Mouse (Mus musculus): ENCODE data around the gene Galnt14. TPM values are rescaled to one million over a fixed set of nuclear protein-coding genes. Genes with fewer than 3 reads are reported as not detected.

Galnt14 gene
- total RNA-seq, 2 experiments from 2014 or later = not detected

GRCm38 (mm10) chr17:73663237-73663636 lies 47.0 kb downstream of the Galnt14 start:
- no peak for DNase-seq

GRCm38 (mm10) chr17:73658731-73659445 lies 51.4 kb downstream of the Galnt14 start:
- DNase-seq = no peak

GRCm38 (mm10) chr17:73656373-73656772 lies 53.9 kb downstream of the Galnt14 start:
- no peak for DNase-seq

- DNase-seq = no peak
Measured at GRCm38 (mm10) chr17:73654261-73654660, 56.0 kb downstream of the Galnt14 start.

GRCm38 (mm10) chr17:73649371-73649770 lies 60.9 kb downstream of the Galnt14 start:
- no peak for DNase-seq

GRCm38 (mm10) chr17:73641676-73642075 lies 68.6 kb downstream of the Galnt14 start:
- no peak for DNase-seq

GRCm38 (mm10) chr17:73640117-73640480 lies 70.2 kb downstream of the Galnt14 start:
- no peak for DNase-seq

- DNase-seq = no peak
Measured at GRCm38 (mm10) chr17:73639401-73640116, 70.7 kb downstream of the Galnt14 start.

GRCm38 (mm10) chr17:73636988-73637387 lies 73.3 kb downstream of the Galnt14 start:
- no peak for DNase-seq

GRCm38 (mm10) chr17:73634896-73635295 lies 75.4 kb downstream of the Galnt14 start:
- no peak for DNase-seq

- no peak for DNase-seq
Measured at GRCm38 (mm10) chr17:73633991-73634710, 76.1 kb downstream of the Galnt14 start.

GRCm38 (mm10) chr17:73628263-73628914 lies 81.9 kb downstream of the Galnt14 start:
- no peak for DNase-seq

- no peak for DNase-seq
Measured at GRCm38 (mm10) chr17:73626912-73627311, 83.3 kb downstream of the Galnt14 start.

- DNase-seq = no peak
Measured at GRCm38 (mm10) chr17:73620049-73620448, 90.2 kb downstream of the Galnt14 start.

GRCm38 (mm10) chr17:73602552-73603478 lies 107.4 kb downstream of the Galnt14 start:
- no peak for DNase-seq

- no peak for DNase-seq
Measured at GRCm38 (mm10) chr17:73599923-73600322, 110.3 kb downstream of the Galnt14 start.

GRCm38 (mm10) chr17:73592081-73592480 lies 118.2 kb downstream of the Galnt14 start:
- DNase-seq = no peak

GRCm38 (mm10) chr17:73587573-73587972 lies 122.7 kb downstream of the Galnt14 start:
- DNase-seq = no peak

GRCm38 (mm10) chr17:73574186-73574585 lies 136.1 kb downstream of the Galnt14 start:
- no peak for DNase-seq

- DNase-seq = no peak
Measured at GRCm38 (mm10) chr17:73572881-73573280, 137.4 kb downstream of the Galnt14 start.

GRCm38 (mm10) chr17:73572440-73572839 lies 137.8 kb downstream of the Galnt14 start:
- no peak for DNase-seq
